Mouse (Mus musculus): ENCODE results near the gene Gsc2. TPM values are rescaled to one million over a fixed set of nuclear protein-coding genes. Genes with fewer than 3 reads are reported as not detected.

The Gsc2 gene
- total RNA-seq, 2 experiments from 2014 or later: not detected

DNA sequence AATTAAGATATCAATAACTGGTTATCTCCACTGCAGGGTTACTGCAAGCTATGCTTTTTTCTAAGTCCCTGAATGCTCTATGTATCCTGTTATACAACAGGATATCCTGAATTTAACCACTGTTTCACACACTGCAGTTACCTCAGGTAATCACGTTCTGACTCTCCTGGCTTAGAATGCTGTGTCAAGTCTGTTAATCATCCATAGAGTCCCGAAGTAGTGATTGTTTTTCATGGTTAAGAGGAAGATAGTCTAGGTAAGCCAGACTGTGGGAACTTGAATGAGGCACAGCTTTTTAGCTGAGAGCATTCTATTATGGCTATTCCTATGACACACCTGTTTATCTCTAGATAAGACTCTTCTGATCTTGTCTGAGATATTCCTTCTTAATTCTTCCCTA is 49.6 kb downstream of the Gsc2 start:
- no peak for DNase-seq (ENCODE audit: low spot score in 2 of 2)

Other genes with a start within 250 kb of the Gsc2 start
- 10 to 100 TPM; 57.1 to 58.2 TPM for gene Med15, start 182.2 kb downstream of the Gsc2 start, total RNA-seq (2021)
- gene Klhl22, start 155.4 kb downstream of the Gsc2 start, total RNA-seq (2021): 10 to 100 TPM; 29.8 to 38.3 TPM
- 10 to 100 TPM in 1 of 2 experiments, 1 to 10 TPM in 1; 9.5 to 11.7 TPM for gene Scarf2, start 117.8 kb downstream of the Gsc2 start, total RNA-seq (2021)
- not detected for gene B830017H08Rik, start 81.9 kb downstream of the Gsc2 start, total RNA-seq (2021)
- 1 to 10 TPM; 1.8 to 2.2 TPM for gene Car15, start 76.7 kb downstream of the Gsc2 start, total RNA-seq (2021)
- under 1 TPM; 0.32 to 0.66 TPM for gene Gm20518, start 23.4 kb downstream of the Gsc2 start, total RNA-seq (2021)
- not detected for gene Tssk1, start 20.8 kb downstream of the Gsc2 start, total RNA-seq (2021)
- 10 to 100 TPM; 56.7 to 68.6 TPM for gene Dgcr2, start 16.5 kb downstream of the Gsc2 start, total RNA-seq (2021)
- gene Tssk2, start 16.4 kb downstream of the Gsc2 start, total RNA-seq (2021): not detected
- 10 to 100 TPM; 13.6 to 15.0 TPM for gene Ess2, start 3.7 kb downstream of the Gsc2 start, total RNA-seq (2021)
- 100 to 1,000 TPM; 368 to 895 TPM for gene Slc25a1, start 13.2 kb upstream of the Gsc2 start, total RNA-seq (2021)
- under 1 TPM in 1 of 2 experiments, not detected in 1; 0.42 TPM for gene Vpreb2, start 65.4 kb upstream of the Gsc2 start, total RNA-seq (2021)
- 10 to 100 TPM; 79.7 to 83.3 TPM for gene Dgcr6, start 137.8 kb upstream of the Gsc2 start, total RNA-seq (2021)
- 10 to 100 TPM; 18.5 to 53.8 TPM for gene Prodh, start 175.1 kb upstream of the Gsc2 start, total RNA-seq (2021)
- under 1 TPM; 0.20 to 0.26 TPM for gene Rtn4r, start 212.6 kb upstream of the Gsc2 start, total RNA-seq (2021)